Mouse (Mus musculus) liver, postnatal 0 days (tissue): ENCODE data around the gene Hmg20a.

Experiments
- CTCF ChIP-seq: sonication (generic); IDR thresholded peaks from 2 replicates; pipeline ENCODE4 v1.5.1; 2016; ENCODE audit warnings: antibody characterized with exemption, low read depth
- EP300 ChIP-seq: IDR thresholded peaks from 2 replicates; pipeline ENCODE4 v1.6.1; 2016; ENCODE audit warnings: antibody characterized with exemption, low read depth, mild to moderate bottlenecking

DNA sequence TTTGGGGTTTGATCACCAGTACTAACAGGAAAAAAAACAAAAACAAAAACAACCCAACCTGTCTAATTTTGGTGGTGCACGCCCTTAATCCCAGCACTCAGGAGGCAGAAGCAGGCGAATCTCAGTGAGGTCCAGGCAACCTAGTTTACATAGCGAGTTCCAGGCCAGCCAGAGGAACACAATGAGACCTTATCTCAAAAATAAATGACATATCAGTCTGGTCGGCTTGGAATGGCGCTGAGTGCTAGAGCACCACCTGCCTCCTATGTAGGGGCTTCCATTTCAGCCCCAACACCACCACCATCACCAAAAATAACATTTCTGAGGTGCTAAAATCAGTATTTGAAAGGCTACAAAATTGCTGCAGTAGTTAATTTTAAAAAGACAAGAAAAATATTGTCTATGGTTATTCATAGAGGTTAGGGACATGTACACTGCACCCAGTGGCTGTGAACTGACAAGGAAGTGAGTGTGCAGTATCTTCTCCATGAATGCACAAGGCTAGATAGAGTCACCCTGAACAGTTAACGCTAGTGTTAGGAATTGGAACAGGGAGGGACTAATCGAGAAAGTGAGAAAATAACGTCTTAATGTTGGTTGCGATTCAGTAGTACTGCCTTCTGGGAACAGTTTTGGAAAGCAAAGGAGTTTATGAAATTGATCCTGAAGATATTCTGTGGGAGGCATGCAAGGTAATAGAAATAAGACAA, 2.6 kb downstream of the Hmg20a start:
- TF ChIP-seq CTCF: no peak
- no peak for TF ChIP-seq EP300
